Mouse (Mus musculus): Measurements from ENCODE around the gene Npas1. TPM values are rescaled to one million over a fixed set of nuclear protein-coding genes. Genes with fewer than 3 reads are reported as not detected.

Npas1 gene
- total RNA-seq, 1 experiment from 2014 or later = not detected

DNA sequence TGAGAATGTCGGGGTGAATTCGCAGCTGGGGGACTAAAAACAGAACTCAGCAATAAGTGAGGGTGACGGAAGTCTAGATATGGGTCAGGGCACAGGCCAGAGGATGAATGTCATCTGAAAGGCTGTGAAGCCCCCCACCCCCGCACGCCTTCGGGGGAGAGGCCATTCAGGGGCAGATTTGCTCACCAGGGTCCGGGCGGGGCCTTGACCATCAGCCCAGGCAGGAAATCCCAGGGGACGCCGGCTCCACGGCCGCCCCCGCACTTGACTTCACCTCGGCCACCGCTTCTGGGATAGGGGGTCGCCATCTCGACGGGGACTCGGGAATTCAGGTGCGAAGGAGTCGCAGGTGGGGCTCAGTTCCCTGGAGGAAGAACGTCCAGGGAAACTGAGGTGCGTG, 2.2 kb downstream of the Npas1 start:
- ATAC-seq (replicated peaks in 1 of 2; ENCODE audit: insufficient read depth in 1 of 2, low FRiP score in 2 of 2, low TSS enrichment in 1 of 2, low read depth in 1 of 2, poor library complexity in 2 of 2, severe bottlenecking in 2 of 2) = no peak

DNA sequence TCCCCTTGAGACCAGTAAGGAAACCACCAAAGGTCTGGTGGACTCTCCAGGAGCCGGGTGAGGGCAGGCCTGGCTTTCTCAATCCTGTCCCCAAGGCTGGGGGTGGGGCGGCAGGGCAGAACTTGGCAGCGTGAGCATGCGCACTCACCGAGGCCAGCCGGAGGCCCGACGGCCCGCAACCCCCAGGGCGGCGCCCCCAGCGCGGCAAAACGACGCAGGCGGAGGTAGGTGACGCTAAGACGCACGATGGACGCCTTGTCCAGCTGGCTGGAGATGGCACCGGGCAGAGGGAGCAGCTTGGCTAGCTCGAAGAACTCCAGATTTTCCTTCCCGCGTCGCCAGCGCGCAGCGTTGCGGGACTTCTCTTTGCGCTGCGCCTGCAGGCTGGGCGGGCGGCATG, 3.1 kb downstream of the Npas1 start:
- no peak for ATAC-seq (replicated peaks in 1 of 2; ENCODE audit: insufficient read depth in 1 of 2, low FRiP score in 2 of 2, low TSS enrichment in 1 of 2, low read depth in 1 of 2, poor library complexity in 2 of 2, severe bottlenecking in 2 of 2)

DNA sequence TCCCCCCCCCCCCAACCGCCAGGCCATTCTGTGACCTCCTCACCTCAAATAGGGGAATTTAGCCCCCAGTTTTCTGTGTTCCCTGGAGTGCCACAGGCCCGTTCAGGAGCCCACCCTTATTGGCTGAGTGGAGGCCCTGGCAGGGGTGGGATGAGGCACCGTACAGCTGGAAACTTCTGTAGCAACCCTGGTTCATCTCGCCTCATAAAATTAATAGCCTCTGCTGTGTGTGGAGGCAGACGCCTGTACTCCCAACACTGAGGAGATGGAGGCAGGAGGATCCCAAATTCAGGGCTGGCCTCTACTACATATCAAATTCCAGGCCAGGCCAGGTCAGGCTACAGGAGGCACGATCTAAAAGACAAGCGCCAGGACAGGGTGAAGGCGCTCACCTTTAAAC, 3.7 kb downstream of the Npas1 start:
- no peak for ATAC-seq (replicated peaks in 1 of 2; ENCODE audit: insufficient read depth in 1 of 2, low FRiP score in 2 of 2, low TSS enrichment in 1 of 2, low read depth in 1 of 2, poor library complexity in 2 of 2, severe bottlenecking in 2 of 2)

DNA sequence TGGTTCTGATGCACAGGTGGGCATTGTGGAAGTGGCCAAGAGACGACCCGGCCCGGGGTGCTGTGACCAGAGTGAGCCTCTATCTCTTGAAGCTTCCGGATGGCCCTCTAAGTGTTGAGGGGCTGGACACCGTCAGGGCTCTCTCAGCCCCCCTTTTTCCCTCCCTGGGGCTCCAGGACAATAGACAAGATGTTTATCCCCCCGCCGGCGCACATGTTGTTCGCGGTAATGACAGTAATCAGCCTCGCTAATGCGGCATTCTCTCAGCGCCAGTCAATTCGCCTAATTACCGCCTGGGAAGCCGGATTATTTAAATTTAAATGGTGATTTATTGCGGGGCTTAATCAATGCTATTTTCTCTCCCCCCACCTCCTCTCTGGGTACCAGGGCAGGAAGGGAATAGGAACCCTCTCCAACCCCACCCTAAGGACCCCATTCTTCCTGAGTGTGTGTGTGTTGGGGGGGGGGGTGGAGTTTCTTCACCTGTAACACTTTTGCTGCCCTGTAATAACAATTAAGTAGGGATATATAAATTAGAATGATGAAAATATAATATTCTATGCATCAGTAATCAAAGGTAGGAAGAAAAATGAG, 5.3 kb downstream of the Npas1 start:
- ATAC-seq (replicated peaks in 1 of 2; ENCODE audit: insufficient read depth in 1 of 2, low FRiP score in 2 of 2, low TSS enrichment in 1 of 2, low read depth in 1 of 2, poor library complexity in 2 of 2, severe bottlenecking in 2 of 2) = no peak

DNA sequence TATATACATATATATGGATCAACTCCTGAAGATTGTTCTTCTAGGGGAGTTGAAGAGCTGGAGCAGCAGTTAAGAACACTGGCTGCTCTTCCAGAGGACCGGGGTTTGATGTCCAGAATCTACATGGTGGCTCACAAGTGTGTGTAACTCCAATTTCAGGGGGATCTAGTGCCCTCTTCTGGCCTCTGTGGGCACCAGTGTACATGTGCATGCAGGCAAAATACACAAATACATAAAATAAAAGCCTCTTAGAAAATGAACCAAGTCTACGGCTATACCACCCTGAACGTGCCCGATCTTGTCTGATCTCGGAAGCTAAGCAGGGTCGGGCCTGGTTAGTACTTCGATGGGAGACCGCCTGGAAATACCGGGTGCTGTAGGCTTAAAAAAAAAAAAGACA, 6.0 kb downstream of the Npas1 start:
- no peak for ATAC-seq (replicated peaks in 1 of 2; ENCODE audit: insufficient read depth in 1 of 2, low FRiP score in 2 of 2, low TSS enrichment in 1 of 2, low read depth in 1 of 2, poor library complexity in 2 of 2, severe bottlenecking in 2 of 2)

DNA sequence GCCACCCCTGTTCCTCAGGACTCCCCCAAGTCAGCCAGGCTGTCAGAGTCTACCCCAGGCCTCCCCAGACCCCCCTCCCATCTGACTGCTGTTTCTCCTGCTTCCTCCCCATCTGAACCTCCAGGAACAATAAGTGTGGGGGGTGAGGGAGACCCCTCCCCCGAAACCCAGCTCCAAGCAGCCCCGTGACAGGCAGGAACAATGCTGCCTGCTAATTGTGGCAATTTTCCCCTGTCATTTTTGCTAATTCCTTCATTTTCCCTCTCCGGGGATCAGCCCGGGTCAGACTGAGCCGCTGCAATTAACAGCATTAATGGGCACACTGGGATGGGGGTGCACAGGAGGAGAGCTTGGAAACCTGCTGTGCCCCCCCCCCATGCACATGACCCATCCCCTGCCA, 9.4 kb downstream of the Npas1 start:
- ATAC-seq (replicated peaks in 1 of 2; ENCODE audit: insufficient read depth in 1 of 2, low FRiP score in 2 of 2, low TSS enrichment in 1 of 2, low read depth in 1 of 2, poor library complexity in 2 of 2, severe bottlenecking in 2 of 2) = no peak

DNA sequence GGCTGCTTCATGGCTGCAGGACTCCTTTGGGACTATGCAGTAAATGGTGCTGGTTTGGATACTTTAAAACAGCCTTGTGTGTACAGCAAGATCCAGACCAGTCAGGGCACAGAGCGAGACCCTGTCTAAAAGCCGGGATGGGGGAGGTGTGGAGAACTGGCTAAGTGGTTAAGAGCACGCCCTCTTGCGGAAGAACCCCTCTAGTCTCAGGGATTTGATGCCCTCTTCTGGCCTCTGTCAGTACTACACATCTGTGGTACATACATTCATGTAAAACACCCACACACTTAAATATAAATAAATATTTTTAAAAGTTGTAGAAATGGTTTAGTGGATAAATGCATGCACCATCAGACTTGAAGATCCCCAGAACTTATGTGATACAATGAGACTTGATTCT, 11.0 kb downstream of the Npas1 start:
- no peak for ATAC-seq (replicated peaks in 1 of 2; ENCODE audit: insufficient read depth in 1 of 2, low FRiP score in 2 of 2, low TSS enrichment in 1 of 2, low read depth in 1 of 2, poor library complexity in 2 of 2, severe bottlenecking in 2 of 2)

DNA sequence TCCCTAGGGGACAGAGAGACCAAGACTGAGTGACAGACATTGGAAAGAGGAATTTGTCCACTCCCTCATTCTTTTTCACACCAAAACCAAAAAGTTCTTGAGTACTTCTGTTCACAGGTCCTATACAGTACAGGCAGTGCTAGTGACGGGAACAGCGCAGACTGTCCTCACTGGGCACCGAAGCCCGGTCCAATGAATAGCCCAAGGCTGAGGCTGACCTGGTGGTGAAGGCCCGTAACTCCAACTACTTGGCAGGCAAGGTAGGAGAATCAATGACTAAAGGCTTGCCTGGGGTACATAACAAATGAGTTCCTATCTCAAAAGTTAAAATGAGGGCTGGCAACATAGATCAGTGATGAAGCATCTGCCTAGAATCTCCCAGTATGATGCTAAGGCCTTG, 12.0 kb downstream of the Npas1 start:
- no peak for ATAC-seq (replicated peaks in 1 of 2; ENCODE audit: insufficient read depth in 1 of 2, low FRiP score in 2 of 2, low TSS enrichment in 1 of 2, low read depth in 1 of 2, poor library complexity in 2 of 2, severe bottlenecking in 2 of 2)

DNA sequence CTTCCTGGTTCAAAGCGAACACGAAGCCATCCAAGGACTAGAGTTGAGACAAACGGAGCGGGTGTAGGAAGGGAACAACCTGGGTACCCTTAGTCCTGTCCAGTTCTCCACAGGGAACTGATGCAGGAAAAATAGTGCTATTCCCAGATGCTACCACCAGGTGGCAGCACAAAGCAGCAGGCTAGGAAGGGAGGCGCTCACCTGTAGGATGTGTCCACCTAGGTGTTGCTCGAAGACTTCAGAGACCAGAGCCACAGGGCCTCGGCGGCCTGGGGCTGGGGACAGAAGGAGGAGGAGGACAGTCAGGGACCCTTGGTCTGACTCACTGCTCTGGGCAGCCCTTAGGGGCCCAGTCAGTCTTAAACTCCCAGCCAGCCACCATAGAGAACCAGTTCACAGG, 12.4 kb downstream of the Npas1 start:
- peak in 1 of 2 experiments; percentile 49; a peak in 1 of 4 replicates for ATAC-seq (replicated peaks in 1 of 2; ENCODE audit: insufficient read depth in 1 of 2, low FRiP score in 2 of 2, low TSS enrichment in 1 of 2, low read depth in 1 of 2, poor library complexity in 2 of 2, severe bottlenecking in 2 of 2)

DNA sequence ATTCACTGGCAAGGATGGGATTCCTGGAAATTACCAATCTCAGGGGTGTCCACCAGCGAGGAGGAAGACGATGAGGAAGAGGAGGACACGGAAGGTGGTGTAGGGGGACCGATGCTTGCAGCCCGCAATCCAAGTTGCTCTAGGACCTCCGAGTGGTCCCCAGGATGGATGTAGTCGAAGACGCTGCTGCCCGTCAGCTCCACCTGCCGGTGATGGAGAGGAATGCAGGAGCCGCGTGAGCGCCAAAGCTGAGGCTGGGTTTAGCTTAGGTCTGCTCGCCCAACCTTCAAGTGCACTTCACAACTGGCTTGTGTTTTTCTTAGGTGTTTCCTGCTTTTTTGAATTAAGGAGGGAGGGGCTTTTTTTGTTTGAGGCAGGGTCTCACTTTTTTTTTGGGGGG, 14.3 kb downstream of the Npas1 start:
- peak; percentile 76 to 81 for ATAC-seq (replicated peaks in 1 of 2; ENCODE audit: insufficient read depth in 1 of 2, low FRiP score in 2 of 2, low TSS enrichment in 1 of 2, low read depth in 1 of 2, poor library complexity in 2 of 2, severe bottlenecking in 2 of 2)

DNA sequence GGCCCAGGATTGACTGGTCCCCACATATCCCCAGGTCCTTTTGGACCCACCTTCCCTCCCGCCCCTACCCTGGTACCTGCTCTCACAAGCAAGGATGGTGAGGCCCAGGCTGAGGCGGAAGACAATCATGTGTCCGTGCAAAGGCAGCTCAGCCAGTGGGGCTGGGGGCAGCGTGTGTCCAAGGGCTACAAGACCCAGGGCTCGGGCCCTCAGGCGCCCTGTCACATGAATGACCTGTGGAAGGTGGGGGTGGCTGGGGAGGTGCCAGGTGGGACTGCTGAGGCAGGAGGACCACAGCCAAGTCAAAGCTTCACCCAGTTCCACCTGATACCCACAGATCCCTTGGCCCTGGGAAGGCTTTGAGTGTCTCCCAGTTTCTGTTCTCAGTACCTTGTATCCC, 15.8 kb downstream of the Npas1 start:
- no peak for ATAC-seq (replicated peaks in 1 of 2; ENCODE audit: insufficient read depth in 1 of 2, low FRiP score in 2 of 2, low TSS enrichment in 1 of 2, low read depth in 1 of 2, poor library complexity in 2 of 2, severe bottlenecking in 2 of 2)

DNA sequence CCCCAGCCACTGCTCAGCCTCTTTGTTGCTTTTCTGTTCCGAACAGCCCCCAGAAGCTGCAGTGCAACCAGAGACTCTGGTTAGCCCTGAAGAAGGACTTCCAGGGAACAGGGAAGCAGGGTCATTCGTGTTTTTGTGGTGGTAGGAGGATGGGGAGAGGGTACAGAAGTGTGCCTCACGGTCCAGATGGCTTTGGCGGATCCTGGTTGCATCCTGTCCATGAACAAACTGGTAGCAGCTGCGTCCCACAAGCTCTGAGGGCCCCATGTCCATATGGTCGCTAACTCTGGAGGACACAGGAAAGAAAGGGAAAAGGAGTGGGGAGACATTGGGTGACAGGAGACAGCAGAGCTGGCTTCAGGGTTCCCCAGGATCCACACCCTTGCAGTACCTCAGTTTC, 16.4 kb downstream of the Npas1 start:
- ATAC-seq (replicated peaks in 1 of 2; ENCODE audit: insufficient read depth in 1 of 2, low FRiP score in 2 of 2, low TSS enrichment in 1 of 2, low read depth in 1 of 2, poor library complexity in 2 of 2, severe bottlenecking in 2 of 2) = no peak

DNA sequence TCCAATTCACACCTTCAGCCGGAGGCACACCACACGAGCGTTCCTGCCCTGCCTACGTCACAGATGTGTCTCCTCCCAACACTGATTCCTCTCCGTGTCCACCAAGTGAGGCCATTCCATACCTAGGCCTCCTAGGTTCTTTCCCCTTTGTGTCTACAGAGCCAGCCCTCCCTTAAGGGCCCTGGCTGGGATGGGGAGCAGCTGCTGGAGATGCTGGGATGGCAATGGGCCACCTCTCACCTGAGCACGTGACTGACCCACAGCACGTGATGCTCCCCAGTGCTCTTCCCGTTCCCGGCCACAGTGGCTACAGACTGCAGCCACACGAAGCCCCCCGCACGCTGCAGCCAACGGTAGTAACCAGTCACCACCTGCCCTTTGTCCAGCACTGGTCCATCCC, 17.0 kb downstream of the Npas1 start:
- no peak for ATAC-seq (replicated peaks in 1 of 2; ENCODE audit: insufficient read depth in 1 of 2, low FRiP score in 2 of 2, low TSS enrichment in 1 of 2, low read depth in 1 of 2, poor library complexity in 2 of 2, severe bottlenecking in 2 of 2)

DNA sequence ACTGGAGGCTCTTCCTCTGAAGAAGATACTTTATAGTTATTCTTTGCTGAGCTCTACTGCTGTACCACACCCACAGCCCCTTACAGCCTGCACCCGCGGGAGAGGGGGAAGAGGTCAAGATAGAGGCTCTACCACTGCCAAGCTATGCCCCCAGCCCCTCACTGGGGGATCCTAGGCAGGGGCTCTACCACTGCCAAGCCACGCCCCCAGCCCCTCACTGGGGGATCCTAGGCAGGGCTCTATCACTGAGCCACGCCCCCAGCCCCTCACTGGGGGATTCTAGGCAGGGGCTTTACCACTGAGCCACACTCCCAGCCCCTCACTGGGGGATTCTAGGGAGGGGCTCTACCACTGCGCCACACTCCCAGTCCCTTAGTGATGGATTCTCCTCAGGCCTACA, 21.2 kb downstream of the Npas1 start:
- ATAC-seq (replicated peaks in 1 of 2; ENCODE audit: insufficient read depth in 1 of 2, low FRiP score in 2 of 2, low TSS enrichment in 1 of 2, low read depth in 1 of 2, poor library complexity in 2 of 2, severe bottlenecking in 2 of 2) = no peak

DNA sequence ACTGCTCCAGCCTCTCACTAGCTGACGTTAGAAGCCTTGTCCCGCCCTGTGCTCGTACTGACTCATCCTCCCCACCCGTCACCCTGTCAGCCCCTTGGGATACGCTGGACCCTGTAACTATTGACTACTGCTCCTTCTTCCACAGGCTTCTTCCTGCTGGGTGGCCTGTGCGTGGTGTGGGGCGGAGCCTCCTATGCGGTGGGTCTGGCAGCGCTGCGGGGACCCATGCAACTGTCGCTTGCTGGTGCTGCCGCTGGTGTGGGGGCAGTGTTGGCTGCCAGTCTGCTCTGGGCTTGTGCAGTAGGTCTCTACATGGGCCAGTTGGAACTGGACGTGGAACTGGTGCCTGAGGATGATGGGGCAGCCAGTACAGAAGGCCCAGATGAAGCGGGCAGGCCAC, 22.5 kb downstream of the Npas1 start:
- ATAC-seq (replicated peaks in 1 of 2; ENCODE audit: insufficient read depth in 1 of 2, low FRiP score in 2 of 2, low TSS enrichment in 1 of 2, low read depth in 1 of 2, poor library complexity in 2 of 2, severe bottlenecking in 2 of 2) = no peak

DNA sequence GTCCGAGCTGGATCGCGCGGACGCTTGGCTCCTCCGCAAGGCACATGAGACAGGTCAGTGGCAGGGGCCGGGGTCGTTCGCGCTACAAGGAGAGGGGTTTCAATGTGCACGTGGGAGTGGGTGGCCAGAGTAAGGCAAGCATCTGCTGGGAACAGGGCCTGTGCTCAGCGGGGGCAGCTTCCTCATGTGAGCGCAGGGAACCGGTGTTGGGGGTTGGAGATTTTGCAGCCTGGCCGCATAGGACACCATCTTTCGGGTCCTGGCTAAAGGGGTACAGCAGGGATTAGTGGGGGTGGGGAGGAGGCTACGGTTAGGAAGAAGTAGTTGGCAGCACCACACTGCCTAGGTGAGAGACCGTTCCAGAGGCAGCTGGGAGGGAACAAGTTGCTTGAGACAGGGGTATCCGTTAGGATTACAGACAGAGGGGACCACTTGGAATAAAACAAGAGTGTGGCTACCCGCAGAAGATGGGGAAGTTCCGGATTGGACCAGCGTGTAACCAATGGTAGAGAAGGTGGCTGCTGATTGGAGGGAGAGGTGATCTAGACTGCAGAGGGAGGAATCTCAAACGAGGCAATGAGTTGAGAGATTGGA, 24.3 kb downstream of the Npas1 start:
- ATAC-seq (replicated peaks in 1 of 2; ENCODE audit: insufficient read depth in 1 of 2, low FRiP score in 2 of 2, low TSS enrichment in 1 of 2, low read depth in 1 of 2, poor library complexity in 2 of 2, severe bottlenecking in 2 of 2) = peak; percentile 57 to 65

DNA sequence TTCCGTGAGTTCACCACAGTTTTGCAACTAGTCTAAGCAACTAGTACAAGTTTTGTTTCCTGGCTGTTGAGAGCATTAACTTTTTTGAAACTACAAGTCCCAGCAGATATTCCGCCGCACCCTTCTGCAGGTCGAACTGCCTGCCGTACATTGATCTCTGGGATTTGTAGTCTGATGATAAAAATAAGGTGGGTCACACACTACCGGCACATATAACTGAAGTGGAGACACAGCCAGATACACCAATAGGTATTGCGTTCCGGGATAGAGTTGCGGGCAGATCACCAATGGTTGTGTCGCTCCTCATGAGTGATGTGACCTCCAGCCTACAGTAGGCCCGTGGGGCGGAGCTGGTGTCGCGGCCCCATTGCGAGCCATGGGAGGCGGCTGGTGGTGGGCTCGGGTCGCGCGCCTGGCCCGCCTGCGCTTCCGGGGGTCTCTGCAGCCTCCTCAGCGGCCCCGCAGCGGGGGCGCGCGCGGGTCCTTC, 24.9 kb downstream of the Npas1 start, which contains the start of gene Tmem160:
Tmem160 (plus strand) TSS at position 193 of the 487 bp plus-strand sequence.
- ATAC-seq (replicated peaks in 1 of 2; ENCODE audit: insufficient read depth in 1 of 2, low FRiP score in 2 of 2, low TSS enrichment in 1 of 2, low read depth in 1 of 2, poor library complexity in 2 of 2, severe bottlenecking in 2 of 2) = peak; percentile 100

DNA sequence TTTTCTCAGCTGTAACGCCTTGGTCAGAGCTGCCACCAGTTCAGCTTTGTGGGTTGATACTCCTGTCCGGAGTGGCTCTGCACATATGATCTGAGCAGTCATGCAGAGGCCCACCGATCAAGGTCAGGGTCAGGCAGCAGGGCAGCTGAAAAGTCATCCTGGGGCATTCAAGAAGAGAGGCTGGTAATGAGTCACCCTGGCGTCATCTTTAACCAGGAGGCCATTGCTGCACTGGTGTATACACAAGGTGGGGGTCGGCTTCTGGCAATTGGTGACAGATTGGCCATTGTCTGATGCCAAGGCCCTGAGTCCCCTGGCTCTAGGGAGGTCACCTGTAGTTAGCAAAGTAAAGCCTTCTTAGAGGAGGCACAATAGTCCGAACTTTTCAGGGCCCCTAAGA, 25.9 kb downstream of the Npas1 start:
- no peak for ATAC-seq (replicated peaks in 1 of 2; ENCODE audit: insufficient read depth in 1 of 2, low FRiP score in 2 of 2, low TSS enrichment in 1 of 2, low read depth in 1 of 2, poor library complexity in 2 of 2, severe bottlenecking in 2 of 2)

DNA sequence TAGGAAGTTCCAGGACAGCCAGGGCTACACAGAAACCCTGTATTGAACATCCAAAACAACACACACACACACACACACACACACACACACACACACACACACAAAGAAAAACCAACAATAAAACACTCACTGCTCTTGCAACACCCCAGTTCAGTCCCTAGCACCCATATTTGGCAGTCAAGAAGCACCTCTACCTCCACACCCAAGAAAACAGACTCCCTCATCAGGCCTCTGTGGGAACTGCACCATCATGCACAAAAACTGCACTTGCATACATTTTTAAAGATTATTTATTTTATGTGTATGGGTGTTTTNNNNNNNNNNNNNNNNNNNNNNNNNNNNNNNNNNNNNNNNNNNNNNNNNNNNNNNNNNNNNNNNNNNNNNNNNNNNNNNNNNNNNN, 36.3 kb downstream of the Npas1 start:
- ATAC-seq (replicated peaks in 1 of 2; ENCODE audit: insufficient read depth in 1 of 2, low FRiP score in 2 of 2, low TSS enrichment in 1 of 2, low read depth in 1 of 2, poor library complexity in 2 of 2, severe bottlenecking in 2 of 2) = peak in 1 of 2 experiments; percentile 48; a peak in 1 of 4 replicates

Data from hematopoietic stem cell, adult 5-6 weeks (primary cell).